Mouse (Mus musculus) ovary, postnatal 36 days (tissue): Measurements from ENCODE around the gene Duoxa2.

ENCODE experiments used
- DNase-seq: peaks from one replicate; pipeline ENCODE4 v3.0.0; 2022; ENCODE audit warnings: low spot score, mixed read lengths

Gene Duoxa2

GRCm38 (mm10) chr2:122298596-122299490 is at the start of gene Duoxa2:
Gene Duoxa2, plus strand, starts transcription at chr2:122298900.
- no peak for DNase-seq

- DNase-seq, result no peak
Observed at GRCm38 (mm10) chr2:122255997-122256396, 42.7 kb upstream of the Duoxa2 start.

- DNase-seq, result no peak
Observed at GRCm38 (mm10) chr2:122260729-122261128, 38.0 kb upstream of the Duoxa2 start.

GRCm38 (mm10) chr2:122264690-122265089 is 34.0 kb upstream of the Duoxa2 start:
- DNase-seq, result no peak

GRCm38 (mm10) chr2:122266407-122267193 is 32.1 kb upstream of the Duoxa2 start:
- DNase-seq, result no peak

- DNase-seq, result no peak
Observed at GRCm38 (mm10) chr2:122278769-122279168, 19.9 kb upstream of the Duoxa2 start.

- no peak for DNase-seq
Observed at GRCm38 (mm10) chr2:122284091-122284490, 14.6 kb upstream of the Duoxa2 start.

- DNase-seq, result no peak
Observed at GRCm38 (mm10) chr2:122286137-122286536, 12.6 kb upstream of the Duoxa2 start.

- no peak for DNase-seq
Observed at GRCm38 (mm10) chr2:122294916-122295315, 3.8 kb upstream of the Duoxa2 start.

- no peak for DNase-seq
Observed at GRCm38 (mm10) chr2:122297271-122298095, 1.2 kb upstream of the Duoxa2 start.

GRCm38 (mm10) chr2:122298096-122298499 is 602 bp upstream of the Duoxa2 start, which contains the start of gene Duox2:
Gene Duox2, minus strand, starts transcription at chr2:122298449.
- DNase-seq, result no peak

- no peak for DNase-seq
Observed at GRCm38 (mm10) chr2:122299911-122300655, 1.4 kb downstream of the Duoxa2 start.

GRCm38 (mm10) chr2:122300656-122301020 is 1.9 kb downstream of the Duoxa2 start:
- DNase-seq, result no peak

- peak; percentile 38 for DNase-seq
Observed at GRCm38 (mm10) chr2:122301081-122301920, 2.6 kb downstream of the Duoxa2 start.

GRCm38 (mm10) chr2:122301921-122302573 is 3.3 kb downstream of the Duoxa2 start:
- no peak for DNase-seq

- DNase-seq, result peak; percentile 49
Observed at GRCm38 (mm10) chr2:122302574-122303241, 4.0 kb downstream of the Duoxa2 start.

GRCm38 (mm10) chr2:122304544-122304943 is 5.8 kb downstream of the Duoxa2 start:
- DNase-seq, result no peak

GRCm38 (mm10) chr2:122305097-122305892 is 6.6 kb downstream of the Duoxa2 start:
- DNase-seq, result no peak
